Mouse (Mus musculus) hindbrain, embryonic 16.5 days (tissue): ENCODE measurements around the gene Kdelr2. TPM values are rescaled to one million over a fixed set of nuclear protein-coding genes. Genes with fewer than 3 reads are reported as not detected.

Source experiments
- ATAC-seq: fragments of 200-750 bp; cut with Nextera tagmentation; 2 replicates; pipeline ENCODE4 v1.8.0; 2017; ENCODE audit warnings: moderate TSS enrichment, moderate library complexity
- H3K27ac ChIP-seq: fragments of 300-500 bp; sonication (generic); 2 replicates; pipeline ENCODE4 v1.5.1; 2014; ENCODE audit warnings: low read depth, mild to moderate bottlenecking, control low read depth, low read length, moderate library complexity
- H3K27me3 ChIP-seq: fragments of 300-500 bp; sonication (generic); replicated peaks from 2 replicates; pipeline ENCODE4 v1.6.1; 2014; ENCODE audit warnings: low read length; ENCODE audit not compliant: control insufficient read depth, insufficient read depth
- H3K36me3 ChIP-seq: fragments of 300-500 bp; sonication (generic); 2 replicates; pipeline ENCODE4 v1.6.1; 2014; ENCODE audit warnings: mild to moderate bottlenecking, low read length, moderate library complexity, mixed read lengths; ENCODE audit not compliant: control insufficient read depth, insufficient read depth
- H3K4me1 ChIP-seq: fragments of 300-500 bp; sonication (generic); 2 replicates; pipeline ENCODE4 v1.6.1; 2014; ENCODE audit warnings: low read depth, low read length; ENCODE audit not compliant: control insufficient read depth, insufficient read depth
- H3K4me2 ChIP-seq: fragments of 300-500 bp; sonication (generic); 2 replicates; pipeline ENCODE4 v1.6.1; 2014; ENCODE audit warnings: mild to moderate bottlenecking, low read length, control low read depth, moderate library complexity
- H3K4me3 ChIP-seq: fragments of 300-500 bp; sonication (generic); 2 replicates; pipeline ENCODE4 v1.5.1; 2014; ENCODE audit warnings: mild to moderate bottlenecking, low read length, control low read depth, moderate library complexity
- H3K9ac ChIP-seq: fragments of 300-500 bp; sonication (generic); 2 replicates; pipeline ENCODE4 v1.6.1; 2014; ENCODE audit warnings: low read depth, mild to moderate bottlenecking, control low read depth, low read length, moderate library complexity
- H3K9me3 ChIP-seq: fragments of 300-500 bp; sonication (generic); 2 replicates; pipeline ENCODE4 v1.6.1; 2014; ENCODE audit warnings: mild to moderate bottlenecking, low read length, moderate library complexity; ENCODE audit not compliant: control insufficient read depth
- WGBS: fragments of 180-500 bp; shearing (Covaris S2); extraction: QIAGEN DNeasy Blood & Tissue Kit; methylation state at CpG from one replicate; pipeline ENCODE4 v1.1.7; 2014; 5-methylcytosine and 5-hydroxymethylcytosine counted together
- polyA plus RNA-seq: library from polyadenylated mRNA; unstranded; fragments of >200 nt; fragmentation: Nextera tagmentation; extraction: Ambion mirVana; gene quantifications from 2 replicates; pipeline ENCODE4 v1.2.1, GENCODE M21; 2015

Gene Kdelr2
- polyA plus RNA-seq, 1 experiment from 2014 or later: 123 TPM

- no peaks in the 10 kb centered on the region for H3K27me3 ChIP-seq
- peak overlapping the region; percentile 85 for H3K4me3 ChIP-seq
- H3K36me3 ChIP-seq: peaks cover 8% of the 10 kb centered on the region; the same call in 1 of the 2 replicates
- peak overlapping the region; percentile 66 for H3K27ac ChIP-seq
- peaks cover 15% of the 10 kb centered on the region for H3K4me1 ChIP-seq
- H3K9ac ChIP-seq: peak overlapping the region; percentile 82
- WGBS: 0% methylated on average over 20 of the region's 20 CpGs
- H3K4me2 ChIP-seq: peak overlapping the region; percentile 83
- no peak for ATAC-seq
- no peaks in the 10 kb centered on the region for H3K9me3 ChIP-seq
These were observed 61.1 kb downstream of the Kdelr2 start for GRCm38 (mm10) chr5:143464757-143465118.

- H3K9ac ChIP-seq: peak overlapping the region; percentile 82
- peak overlapping the region; percentile 83 for H3K4me2 ChIP-seq
- H3K36me3 ChIP-seq: peaks cover 8% of the 10 kb centered on the region; the same call in 1 of the 2 replicates
- H3K27ac ChIP-seq: no peak overlapping the region
- peaks cover 15% of the 10 kb centered on the region for H3K4me1 ChIP-seq
- H3K27me3 ChIP-seq: no peaks in the 10 kb centered on the region
- H3K4me3 ChIP-seq: peak overlapping the region; percentile 85
- 35% methylated on average over 22 of the region's 23 CpGs for WGBS
- H3K9me3 ChIP-seq: no peaks in the 10 kb centered on the region
- no peak for ATAC-seq
These were observed 61.8 kb downstream of the Kdelr2 start for GRCm38 (mm10) chr5:143465156-143466085.

- H3K4me3 ChIP-seq: no peak overlapping the region
- peaks cover 15% of the 10 kb centered on the region for H3K4me1 ChIP-seq
- no peaks in the 10 kb centered on the region for H3K9me3 ChIP-seq
- WGBS: 94% methylated on average over 23 of the region's 23 CpGs
- ATAC-seq: no peak
- H3K27me3 ChIP-seq: no peaks in the 10 kb centered on the region
- H3K9ac ChIP-seq: no peak overlapping the region
- peaks cover 13% of the 10 kb centered on the region; the same call in 1 of the 2 replicates for H3K36me3 ChIP-seq
- H3K4me2 ChIP-seq: no peak overlapping the region
- H3K27ac ChIP-seq: no peak overlapping the region
These were observed 63.4 kb downstream of the Kdelr2 start for GRCm38 (mm10) chr5:143466891-143467669.

DNA sequence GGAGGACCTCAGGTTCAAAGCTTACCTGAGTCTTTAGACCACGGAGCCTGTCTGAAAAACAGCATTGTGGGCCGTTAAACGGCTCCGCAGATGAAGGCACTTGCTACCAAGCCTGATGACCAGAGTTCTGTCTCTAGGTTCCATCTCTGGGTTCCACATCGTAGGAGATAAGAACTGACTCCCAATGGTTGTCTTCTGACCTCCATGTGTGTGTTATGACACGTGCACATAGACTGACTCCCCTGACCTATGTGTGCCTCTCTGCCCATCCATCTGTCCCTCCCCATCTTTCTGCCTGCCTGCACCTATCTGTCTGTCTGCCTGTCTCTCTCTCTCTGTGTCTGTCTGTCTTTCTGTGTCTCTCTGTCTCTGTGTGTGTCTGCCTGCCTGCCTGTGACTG, 64.3 kb downstream of the Kdelr2 start:
- Histone ChIP-seq H3K4me3 (no peak overlapping the region), H3K9ac (no peak overlapping the region), H3K27me3 (no peaks in the 10 kb centered on the region), H3K4me2 (no peak overlapping the region), H3K27ac (no peak overlapping the region), H3K4me1 (peaks cover 15% of the 10 kb centered on the region), H3K9me3 (no peaks in the 10 kb centered on the region), H3K36me3 (peaks cover 13% of the 10 kb centered on the region; the same call in 1 of the 2 replicates)
- WGBS: 92% methylated on average over 6 of the region's 6 CpGs
- no peak for ATAC-seq

DNA sequence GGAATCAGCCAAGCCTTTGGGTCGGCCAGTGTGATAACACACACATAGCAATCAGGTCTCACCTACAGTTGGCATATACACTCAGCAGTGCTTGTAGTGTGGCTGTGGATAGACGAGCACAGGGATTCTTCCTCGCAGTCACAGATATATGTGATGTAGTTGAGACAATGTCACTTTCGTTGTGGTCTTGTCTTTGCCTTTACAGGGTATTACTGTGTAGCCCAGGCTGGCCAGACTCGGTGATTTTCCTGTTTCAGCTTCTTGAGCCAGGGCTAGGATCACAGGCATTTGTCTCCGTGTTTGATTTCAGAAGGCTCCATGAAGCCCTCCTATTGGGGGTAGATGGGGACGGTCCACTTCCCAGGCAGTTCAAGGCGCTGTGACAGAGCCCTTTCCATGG, 66.0 kb downstream of the Kdelr2 start:
- Histone ChIP-seq H3K4me2 (no peak overlapping the region), H3K9me3 (no peaks in the 10 kb centered on the region), H3K27ac (no peak overlapping the region), H3K27me3 (no peaks in the 10 kb centered on the region), H3K4me1 (peaks cover 10% of the 10 kb centered on the region), H3K4me3 (no peak overlapping the region), H3K9ac (no peak overlapping the region), H3K36me3 (peaks cover 17% of the 10 kb centered on the region)
- no peak for ATAC-seq
- 94% methylated on average over 8 of the region's 8 CpGs for WGBS

DNA sequence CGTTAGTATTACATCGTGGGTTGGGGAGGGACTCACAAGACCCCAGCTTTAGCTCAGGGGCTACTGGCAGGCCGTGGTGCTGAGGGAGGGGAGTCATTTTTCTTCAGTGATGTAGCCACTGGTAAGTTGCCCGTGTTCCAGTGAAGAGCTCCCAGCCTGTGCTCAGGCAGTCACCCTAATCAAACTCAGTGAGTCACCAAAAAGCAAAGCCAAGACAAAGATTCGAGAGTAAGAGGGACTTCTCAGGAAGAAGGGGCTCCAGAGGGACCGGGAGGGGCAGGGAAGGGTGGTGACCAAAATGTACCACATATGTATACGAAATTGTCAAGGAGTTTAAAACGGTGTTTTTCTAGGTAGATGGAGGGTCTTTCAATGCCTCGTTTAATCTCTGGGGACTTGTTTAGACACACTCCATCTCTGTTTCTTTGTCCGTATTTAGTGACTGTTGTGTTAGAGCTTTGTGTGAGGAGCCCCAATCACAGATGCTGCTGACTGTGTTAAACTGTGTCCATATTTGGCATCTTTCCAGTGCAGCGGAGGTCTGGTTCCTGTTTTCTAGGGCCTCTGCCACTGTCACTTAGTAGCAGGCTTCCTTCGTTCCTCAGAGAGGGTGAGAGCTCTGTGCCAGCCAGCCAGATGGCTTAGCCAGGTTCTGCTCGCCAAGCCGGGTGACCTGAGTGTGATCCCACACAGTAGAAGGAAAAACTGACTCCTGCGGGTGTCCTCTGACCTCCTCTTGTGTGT, 67.0 kb downstream of the Kdelr2 start:
- no peak overlapping the region for H3K9ac ChIP-seq
- peaks cover 6% of the 10 kb centered on the region for H3K4me1 ChIP-seq
- ATAC-seq: no peak
- no peaks in the 10 kb centered on the region for H3K27me3 ChIP-seq
- H3K4me3 ChIP-seq: no peak overlapping the region
- H3K36me3 ChIP-seq: peaks cover 25% of the 10 kb centered on the region
- no peaks in the 10 kb centered on the region for H3K9me3 ChIP-seq
- 66% methylated on average over 15 of the region's 15 CpGs for WGBS
- no peak overlapping the region for H3K4me2 ChIP-seq
- no peak overlapping the region for H3K27ac ChIP-seq

GRCm38 (mm10) chr5:143471165-143471546, 67.5 kb downstream of the Kdelr2 start:
- Histone ChIP-seq H3K4me1 (0 out of 2 replicates have a peak, but pooled peaks cover 2% of the 10 kb centered on the region), H3K4me3 (no peak overlapping the region), H3K9ac (no peak overlapping the region), H3K9me3 (no peaks in the 10 kb centered on the region), H3K27me3 (no peaks in the 10 kb centered on the region), H3K4me2 (no peak overlapping the region), H3K36me3 (peaks cover 30% of the 10 kb centered on the region), H3K27ac (no peak overlapping the region)
- ATAC-seq: no peak
- 88% methylated on average over 3 of the region's 3 CpGs for WGBS
